Mouse (Mus musculus): ENCODE results near the gene Brsk1. TPM values are rescaled to one million over a fixed set of nuclear protein-coding genes. Genes with fewer than 3 reads are reported as not detected.

The Brsk1 gene
- polyA plus RNA-seq (2017; shearing (Covaris generic)): not detected

DNA sequence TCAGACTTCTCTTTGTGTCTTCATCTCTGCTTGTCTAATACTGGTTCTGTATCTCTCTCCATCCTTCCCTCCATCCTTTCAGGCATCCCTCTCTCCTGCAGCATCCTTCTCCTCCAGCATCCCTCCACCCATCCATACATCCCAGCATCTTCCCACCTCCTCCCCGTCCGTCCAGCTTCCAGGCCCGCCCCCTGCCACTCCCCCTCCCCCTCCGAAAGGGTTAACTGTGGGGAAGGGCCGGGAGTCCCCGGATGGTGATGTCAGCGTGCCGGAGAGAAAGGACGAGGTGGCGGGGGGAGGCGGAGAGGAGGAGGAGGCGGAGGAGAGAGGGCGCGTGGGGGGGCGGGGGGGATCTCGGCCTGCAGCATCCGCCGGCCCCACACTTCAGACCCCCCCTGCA is at the start of gene Brsk1:
Brsk1 (plus strand) TSS at position 218 of the 400 bp plus-strand sequence.

DNA sequence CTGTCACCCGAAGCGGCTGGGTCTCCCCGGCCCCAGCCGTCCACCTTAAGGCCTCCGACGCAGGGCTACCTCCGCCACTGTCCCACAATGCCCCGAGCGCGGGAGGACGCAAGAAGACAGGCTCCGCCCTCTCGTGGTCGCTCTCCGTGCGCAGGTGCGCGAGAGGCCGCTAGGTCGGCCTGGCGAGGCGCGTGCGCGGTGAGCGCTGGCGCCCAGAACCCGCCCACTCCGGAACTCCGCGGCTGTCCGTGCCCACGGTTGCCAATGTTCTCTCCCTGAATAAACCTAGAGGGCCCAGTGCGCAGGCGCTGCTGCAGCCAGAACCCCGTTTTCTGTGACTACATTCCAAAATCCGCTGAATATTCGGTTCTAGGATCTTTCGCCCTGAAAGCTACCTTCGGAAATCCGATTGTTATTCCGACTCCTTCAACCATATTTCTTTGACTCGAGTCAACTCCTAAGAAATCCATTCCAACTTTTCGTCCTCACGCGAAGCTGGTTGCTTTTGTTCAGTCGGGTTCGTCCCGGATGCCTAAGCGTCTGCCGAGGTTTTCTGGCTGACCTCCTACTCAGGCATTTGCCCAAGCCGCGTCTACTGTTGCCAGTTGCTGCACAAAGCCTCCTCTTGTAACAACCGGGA is 31.4 kb upstream of the Brsk1 start, which contains the start of gene Ppp6r1:
Ppp6r1 (minus strand) TSS at position 108 of the 640 bp plus-strand sequence.

DNA sequence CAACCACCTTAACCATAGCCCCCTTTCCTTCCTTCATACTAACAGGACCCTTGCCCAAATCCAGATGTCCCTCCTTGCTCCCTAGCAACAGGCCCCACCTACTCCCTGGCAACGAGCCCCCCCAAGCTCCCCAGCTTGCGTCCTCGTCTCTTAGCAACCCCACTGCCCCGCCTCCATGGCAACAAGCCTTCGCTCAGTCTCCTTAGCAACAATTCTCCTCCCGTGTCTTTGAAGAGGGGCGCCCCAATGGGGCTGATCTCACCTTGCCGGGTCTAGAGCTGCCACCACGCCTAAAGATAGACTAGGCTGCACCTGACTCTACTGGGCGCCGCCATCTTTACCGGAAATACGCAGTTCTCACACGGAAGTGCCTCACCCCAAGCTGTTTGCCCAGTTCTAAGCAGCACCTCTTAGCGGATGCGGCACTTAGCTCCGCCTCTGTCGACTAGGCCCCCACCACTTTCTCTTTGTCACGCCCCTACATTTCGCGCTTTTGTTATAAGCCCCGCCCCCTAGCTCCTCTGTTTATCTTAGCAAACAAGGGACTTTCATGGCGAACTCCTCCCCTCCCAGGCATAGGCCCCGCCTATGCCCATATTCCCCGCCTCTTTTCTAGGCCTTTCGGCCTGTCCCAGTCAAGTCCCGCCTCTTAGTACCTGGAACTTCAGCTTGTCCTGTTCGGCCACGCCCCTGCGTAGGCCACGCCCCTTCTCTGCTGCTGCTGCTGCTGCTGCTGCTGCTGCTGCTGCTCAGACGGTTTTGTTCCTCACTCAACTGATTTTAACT is 5.6 kb upstream of the Brsk1 start, which contains the start of gene Hspbp1:
Hspbp1 (minus strand) TSS at position 437 of the 786 bp plus-strand sequence.

DNA sequence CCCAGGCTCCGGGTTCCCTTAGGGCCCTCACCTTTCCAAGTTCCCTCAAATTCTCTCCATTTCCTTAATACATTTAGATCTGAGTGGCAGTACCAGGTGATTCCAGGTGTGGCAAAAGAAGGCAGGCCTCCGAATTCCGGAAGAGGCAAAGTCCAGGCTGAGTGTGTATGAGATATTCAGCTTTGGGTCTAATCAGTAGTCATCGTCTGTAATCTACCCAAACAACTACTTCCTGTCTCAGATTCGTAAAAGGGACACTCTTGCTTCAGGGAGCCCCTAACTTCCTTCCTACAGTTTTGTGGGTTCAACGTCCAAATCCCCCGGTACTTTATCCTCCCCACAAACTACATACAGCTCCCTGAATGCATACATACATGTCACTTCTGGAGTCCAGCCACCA is 34.8 kb downstream of the Brsk1 start, which contains the start of gene Tmem150b:
Tmem150b (minus strand) TSS at position 81 of the 400 bp plus-strand sequence.

DNA sequence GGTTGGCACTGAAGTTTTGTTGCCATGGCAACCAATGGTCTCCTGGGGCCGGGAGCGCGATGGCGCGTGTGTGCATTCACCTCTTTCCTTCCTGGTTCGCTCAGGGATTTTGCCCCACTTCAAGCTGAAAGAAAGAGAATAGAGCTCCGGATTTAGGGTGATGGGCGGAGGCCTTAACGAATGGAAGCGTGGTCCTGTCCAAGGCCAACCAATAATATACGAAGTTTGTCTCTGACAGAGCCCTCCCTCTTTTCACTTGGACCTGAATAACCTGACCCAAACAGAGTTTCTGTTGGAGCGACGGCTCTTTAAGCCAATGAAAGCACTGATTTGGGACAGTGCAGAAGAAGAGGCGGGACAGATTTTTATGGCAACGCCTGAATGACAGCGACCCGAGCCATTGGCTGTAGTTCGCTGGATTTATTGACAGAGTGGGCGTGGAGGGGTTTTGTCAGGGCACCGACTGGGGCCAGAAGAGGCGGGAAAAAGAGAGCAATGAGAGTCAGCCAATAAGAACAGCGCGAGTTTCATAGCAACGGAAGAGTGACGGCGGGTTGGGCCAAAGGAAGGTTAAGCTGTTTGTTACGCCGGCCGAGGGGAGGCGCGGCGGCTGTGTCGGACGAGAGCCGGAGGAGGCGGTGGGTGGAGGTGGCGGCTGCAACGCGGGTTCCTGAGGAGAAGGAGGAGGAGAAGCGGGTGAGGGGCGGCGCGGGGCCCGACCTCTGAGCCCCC is 49.3 kb downstream of the Brsk1 start, which contains the start of gene Kmt5c:
Kmt5c (plus strand) TSS at position 572 of the 732 bp plus-strand sequence.

DNA sequence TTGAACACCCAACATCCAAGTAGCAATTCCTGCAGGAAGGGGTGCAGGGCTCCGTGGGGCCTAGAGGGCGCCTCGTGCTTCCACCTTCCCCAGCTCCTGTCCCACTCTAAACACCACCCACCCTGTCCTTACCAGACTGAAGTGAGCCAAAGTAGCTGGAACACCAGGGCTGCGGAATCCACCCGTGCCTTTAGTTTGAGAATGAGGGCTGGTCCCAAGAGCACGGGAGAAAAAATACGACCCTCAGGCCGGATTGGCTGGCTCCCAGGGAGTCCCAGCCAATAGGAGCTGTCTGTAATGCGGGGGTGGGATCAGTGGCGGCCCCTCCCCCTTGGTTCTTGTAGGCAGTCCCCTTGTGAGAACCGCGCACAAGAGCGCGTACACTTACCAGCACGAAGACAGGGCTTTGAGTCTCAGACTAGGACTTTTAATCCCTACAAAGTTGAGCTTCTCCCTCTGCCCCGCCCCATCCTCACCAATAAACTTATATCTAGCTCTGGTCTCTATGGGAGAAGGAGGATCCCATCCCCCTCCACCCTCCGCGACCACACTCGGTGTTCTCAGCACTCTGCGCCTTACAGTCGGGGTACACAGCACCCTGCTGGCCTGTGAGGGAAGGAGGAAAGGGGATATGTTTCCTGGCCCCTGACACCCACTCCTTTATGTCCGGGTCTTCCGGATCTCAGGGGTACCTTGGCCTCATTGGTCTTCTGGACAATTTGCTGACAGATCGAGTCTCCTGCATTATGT is 62.6 kb downstream of the Brsk1 start, which contains the start of gene Cox6b2:
Cox6b2 (minus strand) TSS at position 274 of the 750 bp plus-strand sequence.

Other genes with a start within 250 kb of the Brsk1 start
- gene Rdh13, start 245.0 kb upstream of the Brsk1 start, polyA plus RNA-seq (2017; shearing (Covaris generic)): 5.1 TPM
- gene Eps8l1, start 229.9 kb upstream of the Brsk1 start, polyA plus RNA-seq (2017; shearing (Covaris generic)): 11.5 TPM
- 302 TPM for gene Ppp1r12c, start 188.9 kb upstream of the Brsk1 start, polyA plus RNA-seq (2017; shearing (Covaris generic))
- 6.2 TPM for gene Tnnt1, start 174.2 kb upstream of the Brsk1 start, polyA plus RNA-seq (2017; shearing (Covaris generic))
- gene Tnni3, start 166.4 kb upstream of the Brsk1 start, polyA plus RNA-seq (2017; shearing (Covaris generic)): not detected
- gene Dnaaf3, start 158.2 kb upstream of the Brsk1 start, polyA plus RNA-seq (2017; shearing (Covaris generic)): 0.17 TPM
- gene Syt5, start 143.1 kb upstream of the Brsk1 start, polyA plus RNA-seq (2017; shearing (Covaris generic)): not detected
- gene Ptprh, start 86.6 kb upstream of the Brsk1 start, polyA plus RNA-seq (2017; shearing (Covaris generic)): not detected
- 16.4 TPM for gene Tmem86b, start 59.2 kb upstream of the Brsk1 start, polyA plus RNA-seq (2017; shearing (Covaris generic))
- 282 TPM for gene Ppp6r1, start 31.6 kb upstream of the Brsk1 start, polyA plus RNA-seq (2017; shearing (Covaris generic))
- 76.5 TPM for gene Hspbp1, start 5.5 kb upstream of the Brsk1 start, polyA plus RNA-seq (2017; shearing (Covaris generic))
- gene Tmem150b, start 34.6 kb downstream of the Brsk1 start, polyA plus RNA-seq (2017; shearing (Covaris generic)): not detected
- gene Kmt5c, start 49.5 kb downstream of the Brsk1 start, polyA plus RNA-seq (2017; shearing (Covaris generic)): 37.1 TPM
- gene Cox6b2, start 62.5 kb downstream of the Brsk1 start, polyA plus RNA-seq (2017; shearing (Covaris generic)): 2.0 TPM
- not detected for gene Fam71e2, start 80.7 kb downstream of the Brsk1 start, polyA plus RNA-seq (2017; shearing (Covaris generic))
- not detected for gene Il11, start 92.3 kb downstream of the Brsk1 start, polyA plus RNA-seq (2017; shearing (Covaris generic))
- not detected for gene Tmem190, start 92.3 kb downstream of the Brsk1 start, polyA plus RNA-seq (2017; shearing (Covaris generic))
- gene Tmem238, start 99.1 kb downstream of the Brsk1 start, polyA plus RNA-seq (2017; shearing (Covaris generic)): 2.8 TPM
- gene Rpl28, start 102.3 kb downstream of the Brsk1 start, polyA plus RNA-seq (2017; shearing (Covaris generic)): 358 TPM
- gene Ube2s, start 122.0 kb downstream of the Brsk1 start, polyA plus RNA-seq (2017; shearing (Covaris generic)): 236 TPM
- 0.12 TPM for gene Shisa7, start 154.1 kb downstream of the Brsk1 start, polyA plus RNA-seq (2017; shearing (Covaris generic))
- gene Isoc2b, start 179.7 kb downstream of the Brsk1 start, polyA plus RNA-seq (2017; shearing (Covaris generic)): 7.4 TPM
- 0.77 TPM for gene Isoc2a, start 186.5 kb downstream of the Brsk1 start, polyA plus RNA-seq (2017; shearing (Covaris generic))
- not detected for gene Gm36210, start 215.9 kb downstream of the Brsk1 start, polyA plus RNA-seq (2017; shearing (Covaris generic))
- gene Zfp628, start 224.6 kb downstream of the Brsk1 start, polyA plus RNA-seq (2017; shearing (Covaris generic)): 2.5 TPM
- not detected for gene Nat14, start 231.4 kb downstream of the Brsk1 start, polyA plus RNA-seq (2017; shearing (Covaris generic))
- gene Ssc5d, start 235.2 kb downstream of the Brsk1 start, polyA plus RNA-seq (2017; shearing (Covaris generic)): not detected

All from naive thymus-derived CD4-positive, alpha-beta T cell, adult 5 months (primary cell).